Mouse (Mus musculus) CH12.LX (cell line): Measurements from ENCODE around the gene Ap2b1. TPM values are rescaled to one million over a fixed set of nuclear protein-coding genes. Genes with fewer than 3 reads are reported as not detected.

Experiments
- DNase-seq: peaks from one replicate; pipeline ENCODE4 v3.0.0-alpha.2; 2013; ENCODE audit errors: extremely low read depth
- H3K27ac ChIP-seq: 2 replicates; pipeline ENCODE4 v1.5.1; 2012; ENCODE audit warnings: low read depth, mild to moderate bottlenecking, control low read depth, moderate library complexity; ENCODE audit not compliant: insufficient read depth
- H3K27me3 ChIP-seq: replicated peaks from 2 replicates; pipeline ENCODE3; 2012; ENCODE audit warnings: inconsistent platforms
- H3K36me3 ChIP-seq, 2 experiments: replicated peaks in 1 of 2; 2 replicates each; pipeline versions ENCODE3 to v1.6.1; 2012; ENCODE audit warnings: inconsistent platforms in 1 of 2, low read length in 1 of 2, mild to moderate bottlenecking in 1 of 2, mixed read lengths in 1 of 2, moderate library complexity in 1 of 2; ENCODE audit not compliant: control insufficient read depth in 1 of 2, insufficient read depth in 1 of 2
- H3K4me1 ChIP-seq, 2 experiments: 2 replicates each; pipeline ENCODE4 v1.6.1; 2012; ENCODE audit warnings: inconsistent platforms in 1 of 2, moderate library complexity in 1 of 2; ENCODE audit not compliant: insufficient read depth in 2 of 2, control insufficient read depth in 1 of 2
- H3K4me2 ChIP-seq: 2 replicates; pipeline ENCODE4 v1.6.1; 2012; ENCODE audit warnings: low read depth, mild to moderate bottlenecking, control low read depth; ENCODE audit not compliant: poor library complexity, insufficient read depth, severe bottlenecking
- H3K4me3 ChIP-seq, 3 experiments: fragments of 150-350 bp in 1 of 3; sonication (generic) in 1 of 3; replicated peaks in 1 of 3; 2 replicates each; pipeline versions ENCODE3 to v1.5.1; 2011 to 2012; ENCODE audit warnings: low read depth in 2 of 3, low read length in 2 of 3, mild to moderate bottlenecking in 2 of 3, moderate library complexity in 2 of 3, control low read depth in 1 of 3, improper control_type of control experiment in 1 of 3, inconsistent platforms in 1 of 3, mixed read lengths in 1 of 3; ENCODE audit not compliant: poor library complexity in 1 of 3
- H3K79me2 ChIP-seq: replicated peaks from 2 replicates; pipeline ENCODE4 v1.6.1; 2012; ENCODE audit warnings: mild to moderate bottlenecking, moderate library complexity; ENCODE audit not compliant: control insufficient read depth, poor library complexity, insufficient read depth, severe bottlenecking; ENCODE audit errors: extremely low read depth
- H3K9ac ChIP-seq: 2 replicates; pipeline ENCODE4 v1.6.1; 2012; ENCODE audit warnings: low read depth, mild to moderate bottlenecking, control low read depth, moderate library complexity; ENCODE audit not compliant: insufficient read depth
- H3K9me3 ChIP-seq: replicated peaks from 2 replicates; pipeline ENCODE3; 2012; ENCODE audit warnings: low read length, inconsistent platforms, mixed read lengths
- BHLHE40 ChIP-seq: IDR thresholded peaks from 2 replicates; pipeline ENCODE4 v1.6.1; 2011; ENCODE audit warnings: mild to moderate bottlenecking, low read depth, low read length, improper control_type of control experiment
- CTCF ChIP-seq, 2 experiments: IDR thresholded peaks in 1 of 2; conservative IDR thresholded peaks in 1 of 2; 2 replicates each; pipeline ENCODE4 v1.5.1; 2011 to 2012; ENCODE audit warnings: low read depth in 2 of 2, low read length in 2 of 2, improper control_type of control experiment in 1 of 2, inconsistent platforms in 1 of 2, mild to moderate bottlenecking in 1 of 2, moderate library complexity in 1 of 2
- ELF1 ChIP-seq: IDR thresholded peaks from 2 replicates; pipeline ENCODE4 v1.6.1; 2014; ENCODE audit warnings: low read depth, mild to moderate bottlenecking, inconsistent platforms, low read length, improper control_type of control experiment
- ETS1 ChIP-seq: conservative IDR thresholded peaks from 2 replicates; pipeline ENCODE4 v1.6.1; 2012; ENCODE audit warnings: low read depth, mild to moderate bottlenecking, inconsistent platforms, low read length, improper control_type of control experiment, moderate library complexity
- JUN ChIP-seq: IDR thresholded peaks from 2 replicates; pipeline ENCODE4 v1.6.1; 2011; ENCODE audit warnings: low read depth, mild to moderate bottlenecking, low read length, improper control_type of control experiment, moderate library complexity; ENCODE audit not compliant: insufficient read depth
- JUND ChIP-seq: conservative IDR thresholded peaks from 2 replicates; pipeline ENCODE4 v1.6.1; 2011; ENCODE audit warnings: low read depth, low read length, improper control_type of control experiment
- KAT2A ChIP-seq: IDR thresholded peaks from 2 replicates; pipeline ENCODE4 v1.6.1; 2012; ENCODE audit warnings: low read length, improper control_type of control experiment, inconsistent platforms; ENCODE audit not compliant: insufficient replicate concordance
- MAFK ChIP-seq: IDR thresholded peaks from 2 replicates; pipeline ENCODE4 v1.6.1; 2011; ENCODE audit warnings: low read length, improper control_type of control experiment; ENCODE audit not compliant: insufficient replicate concordance
- MEF2A ChIP-seq: IDR thresholded peaks from 2 replicates; pipeline ENCODE4 v1.6.1; 2014; ENCODE audit warnings: low read depth, mild to moderate bottlenecking, inconsistent platforms, low read length, improper control_type of control experiment, borderline replicate concordance
- NELFE ChIP-seq: IDR thresholded peaks from 2 replicates; pipeline ENCODE4 v1.6.1; 2011; ENCODE audit warnings: low read depth, low read length, improper control_type of control experiment
- PAX5 ChIP-seq: IDR thresholded peaks from 2 replicates; pipeline ENCODE4 v1.6.1; 2012; ENCODE audit warnings: low read length, inconsistent platforms, mixed read lengths
- POLR2AphosphoS2 ChIP-seq: IDR thresholded peaks from 2 replicates; pipeline ENCODE4 v1.6.1; 2011; ENCODE audit warnings: low read depth, low read length, improper control_type of control experiment
- RAD21 ChIP-seq: IDR thresholded peaks from 2 replicates; pipeline ENCODE4 v1.6.1; 2011; ENCODE audit warnings: low read depth, mild to moderate bottlenecking, low read length, improper control_type of control experiment, moderate library complexity
- RCOR1 ChIP-seq: conservative IDR thresholded peaks from 2 replicates; pipeline ENCODE4 v1.6.1; 2012; ENCODE audit warnings: low read depth, mild to moderate bottlenecking, inconsistent platforms, low read length, improper control_type of control experiment
- SIN3A ChIP-seq: IDR thresholded peaks from 2 replicates; pipeline ENCODE4 v1.6.1; 2012; ENCODE audit warnings: low read length, improper control_type of control experiment, inconsistent platforms
- SMC3 ChIP-seq: IDR thresholded peaks from 2 replicates; pipeline ENCODE4 v1.6.1; 2011; ENCODE audit warnings: low read depth, low read length, improper control_type of control experiment
- TCF12 ChIP-seq: IDR thresholded peaks from 2 replicates; pipeline ENCODE4 v1.6.1; 2014; ENCODE audit warnings: low read depth, mild to moderate bottlenecking, inconsistent platforms, low read length, improper control_type of control experiment
- dilution Hi-C: fragments of 300-500 bp; cut with MboI; formaldehyde crosslinking; loops from 2 replicates; pipeline ENCODE4 v1.14.3; 2020; ENCODE audit warnings: low sequenced_read_pairs; ENCODE audit not compliant: extremely low pct_unique_long_range_greater_than_20kb, extremely low pct_ligation_motif_present
- in situ Hi-C: fragments of 300-500 bp; cut with MboI; formaldehyde crosslinking; loops from 3 replicates; pipeline ENCODE4 v1.14.3; 2019; ENCODE audit warnings: low sequenced_read_pairs, low pct_ligation_motif_present, low pct_unique_long_range_greater_than_20kb, mixed read lengths
- polyA plus RNA-seq: library from polyadenylated mRNA; unstranded; fragments of >175 nt; gene quantifications from 2 replicates; pipeline ENCODE4 v1.2.1, GENCODE M21; 2012; ENCODE audit warnings: low read depth; ENCODE audit not compliant: insufficient read length
- total RNA-seq, 2 experiments: library from RNA; depleted of rRNA; stranded (reverse); fragments of 300-350 nt in 1 of 2; fragments of >200 nt in 1 of 2; gene quantifications; 2 replicates each; pipeline ENCODE4 v1.2.3; 2012 to 2014

Ap2b1 gene
- total and polyA plus RNA-seq, 3 experiments, result 58.3 to 78.8 (median 59.1) TPM

GRCm38 (mm10) chr11:83450550-83450949, 151.7 kb downstream of the Ap2b1 start:
- H3K27me3 ChIP-seq, result peaks cover 73% of the 10 kb centered on the region
- no peaks in the 10 kb centered on the region for H3K9me3 ChIP-seq
- in situ Hi-C loops (no loop called here), dilution Hi-C loops (no loop called here)
- no peak overlapping the region for H3K4me2 ChIP-seq
- H3K79me2 ChIP-seq, result no peaks in the 10 kb centered on the region
- no peak overlapping the region for H3K9ac ChIP-seq
- H3K36me3 ChIP-seq, result no peaks in the 10 kb centered on the region
- no peak overlapping the region for H3K27ac ChIP-seq
- H3K4me1 ChIP-seq, result peaks cover 0 to 2% of the 10 kb centered on the region in 2 experiments; a peak in 3 of 4 replicates
- no peak for DNase-seq
- TF ChIP-seq RAD21 (no peak), ETS1 (no peak), NELFE (no peak)
- H3K4me3 ChIP-seq, result no peak overlapping the region

GRCm38 (mm10) chr11:83451281-83451680, 152.5 kb downstream of the Ap2b1 start:
- no peak overlapping the region for H3K27ac ChIP-seq
- H3K4me3 ChIP-seq, result no peak overlapping the region
- H3K4me1 ChIP-seq, result peaks cover 0 to 5% of the 10 kb centered on the region in 2 experiments; a peak in 3 of 4 replicates
- dilution Hi-C loops, result no loop called here
- no peak overlapping the region for H3K4me2 ChIP-seq
- no peak for DNase-seq
- H3K9ac ChIP-seq, result no peak overlapping the region
- no peaks in the 10 kb centered on the region for H3K9me3 ChIP-seq
- H3K79me2 ChIP-seq, result no peaks in the 10 kb centered on the region
- H3K36me3 ChIP-seq, result no peaks in the 10 kb centered on the region
- no peak for TF ChIP-seq JUND
- TF ChIP-seq CTCF (conservative IDR thresholded peaks at IDR 0.05 in 1 of 2, IDR thresholded peaks at IDR 0.05 in 1 of 2; ENCODE audit: low read depth in 2 of 2, low read length in 2 of 2), result no peak
- TF ChIP-seq JUN, result no peak
- TF ChIP-seq SIN3A, result no peak
- TF ChIP-seq POLR2AphosphoS2, result no peak
- no peak for TF ChIP-seq PAX5
- no peak for TF ChIP-seq SMC3
- no peak for TF ChIP-seq TCF12
- TF ChIP-seq MAFK, result no peak
- no peak for TF ChIP-seq BHLHE40
- TF ChIP-seq RCOR1, result no peak
- TF ChIP-seq KAT2A, result no peak
- TF ChIP-seq ELF1, result no peak
- TF ChIP-seq MEF2A, result no peak
- TF ChIP-seq, all 38 proteins: peak for 0
- in situ Hi-C loops, result no loop called here
- peaks cover 71% of the 10 kb centered on the region for H3K27me3 ChIP-seq
